Mouse (Mus musculus): ENCODE results near the gene Cenph. TPM values are rescaled to one million over a fixed set of nuclear protein-coding genes. Genes with fewer than 3 reads are reported as not detected.
"Not testable (repeated sequence)": the region's sequence is repeated elsewhere in the genome, so short reads cannot be mapped to it uniquely, and the experiment has no call there.

The Cenph gene
- total RNA-seq, 2 experiments from 2014 or later: 39.6 to 44.5 TPM

DNA sequence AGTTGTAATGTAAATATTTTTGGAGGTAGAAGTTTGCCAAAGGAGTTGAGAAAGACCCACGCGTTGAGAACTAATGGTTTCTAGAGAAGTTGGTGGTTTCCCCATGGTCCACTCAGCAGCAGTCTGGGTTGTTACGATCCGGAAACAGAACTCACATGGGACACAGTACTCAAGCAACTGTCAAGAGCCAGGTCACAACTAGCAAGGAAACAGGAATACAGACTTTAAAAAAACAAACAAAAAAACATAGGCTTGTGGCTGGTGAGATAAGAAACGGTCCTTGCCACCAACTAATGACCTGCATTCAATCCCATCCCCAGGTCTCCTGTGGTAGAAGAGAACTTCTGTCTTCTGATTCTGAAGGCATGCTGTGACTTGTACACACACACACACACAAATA is 24.9 kb downstream of the Cenph start:
- ATAC-seq (ENCODE audit: poor library complexity, severe bottlenecking): peak; percentile 81

DNA sequence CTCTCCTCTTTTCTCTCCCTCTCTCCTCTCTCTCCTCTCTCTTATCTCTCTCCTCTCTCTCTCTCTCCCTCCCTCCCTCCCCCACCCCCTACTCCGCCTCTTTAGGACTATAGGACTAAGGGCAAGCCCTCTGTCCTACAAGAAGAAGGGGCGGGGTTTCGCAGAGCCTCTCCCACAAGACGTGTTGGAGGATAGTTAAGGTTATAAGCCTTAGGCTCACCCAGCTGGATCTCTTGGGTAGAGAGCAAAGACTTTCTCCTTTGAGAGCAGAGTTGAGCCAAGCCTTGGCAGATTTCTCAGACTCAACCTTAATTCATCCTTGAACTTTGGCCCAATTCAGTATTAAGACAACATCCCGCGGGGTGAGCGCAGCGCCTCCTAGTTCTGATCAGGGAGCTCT is 27.1 kb downstream of the Cenph start:
- ATAC-seq (ENCODE audit: poor library complexity, severe bottlenecking): no peak

DNA sequence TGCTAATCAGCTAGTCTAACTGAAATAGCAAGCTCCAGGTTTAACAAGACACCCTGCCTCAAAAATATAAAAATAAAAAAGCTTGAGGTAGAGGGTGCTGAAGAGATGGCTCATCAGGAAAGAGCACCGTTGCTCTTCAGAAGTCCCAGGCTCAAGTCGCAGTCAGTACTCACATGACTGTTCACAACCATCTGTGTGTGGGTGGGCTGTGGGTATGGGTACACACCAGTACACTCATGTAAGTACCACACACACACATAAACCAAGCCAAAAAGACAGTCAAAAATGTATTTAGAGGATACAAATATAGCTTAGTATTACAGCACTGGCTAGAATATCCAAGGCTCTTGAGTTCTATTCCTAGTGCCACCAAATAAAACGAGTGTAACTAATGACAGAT is 29.6 kb downstream of the Cenph start:
- ATAC-seq (ENCODE audit: poor library complexity, severe bottlenecking): no peak

DNA sequence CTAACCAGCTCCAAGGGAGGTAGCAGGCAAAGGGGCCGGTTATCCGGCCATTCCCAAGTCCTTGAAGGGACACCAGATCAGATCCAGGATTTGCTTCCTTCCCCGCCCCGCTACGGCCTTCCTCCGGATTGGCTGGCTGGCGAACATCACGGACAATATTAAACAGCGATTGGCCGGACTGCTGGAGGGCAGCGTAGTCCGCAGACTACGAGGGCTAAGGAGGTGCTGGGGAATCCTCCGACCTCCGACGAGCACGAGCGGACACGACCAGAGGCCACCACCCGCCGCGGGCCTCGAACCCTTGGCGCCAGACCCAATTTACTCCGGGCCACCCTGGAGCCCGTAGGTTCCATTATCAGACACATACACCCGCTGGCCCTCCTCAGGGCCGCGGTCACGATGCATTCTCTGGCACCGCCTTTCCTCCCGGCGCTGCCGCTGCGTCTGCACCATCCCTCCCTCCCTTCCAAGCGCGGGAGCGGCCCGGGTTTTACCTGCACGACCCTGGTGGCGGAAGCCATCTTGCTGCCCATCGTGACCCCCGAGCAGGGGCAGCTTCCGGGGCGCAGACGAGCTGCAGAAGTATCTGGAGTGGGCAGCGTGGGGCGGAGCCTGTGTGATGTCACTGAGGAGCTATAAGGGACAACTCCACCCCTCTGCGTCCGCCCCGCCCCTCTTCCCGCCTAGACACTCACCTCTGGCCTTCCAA is 31.5 kb downstream of the Cenph start, which contains the start of gene Mrps36:
Mrps36 (minus strand) TSS at position 624 of the 709 bp plus-strand sequence.
- ATAC-seq (ENCODE audit: poor library complexity, severe bottlenecking): peak; percentile 93

DNA sequence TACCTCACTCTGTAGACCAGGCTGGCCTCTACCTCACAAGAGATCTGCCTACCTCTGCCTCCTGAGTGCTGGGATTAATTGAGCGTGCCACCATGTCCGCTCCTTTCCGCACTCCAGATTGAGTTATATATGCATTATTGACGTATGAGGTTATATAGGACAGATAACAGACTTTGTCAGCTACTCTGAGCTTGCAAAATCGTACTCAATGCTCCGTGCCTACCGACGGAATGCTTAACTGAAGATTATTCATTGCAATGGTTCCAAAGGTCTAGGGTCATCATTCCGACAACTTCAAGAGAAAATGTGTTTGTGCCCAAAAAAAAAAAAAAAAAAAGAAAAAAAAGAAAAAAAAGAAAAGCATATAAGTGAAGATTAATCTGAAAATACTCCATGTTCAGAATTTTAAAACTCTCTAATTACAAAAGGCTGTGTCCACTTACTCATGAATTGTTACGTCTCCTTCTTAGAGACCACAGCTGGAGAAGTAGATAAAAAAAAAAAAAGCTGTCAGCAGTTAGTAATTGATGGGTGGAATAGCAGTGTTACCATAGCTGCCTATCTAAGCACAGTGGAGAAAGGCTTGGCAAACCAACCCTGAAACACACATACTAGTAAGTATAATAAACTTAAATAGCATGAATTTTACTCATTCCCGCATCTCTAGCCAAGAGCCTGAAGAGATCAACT is 32.2 kb downstream of the Cenph start:
- ATAC-seq (ENCODE audit: poor library complexity, severe bottlenecking): no peak; the same call in 1 of the 2 replicates

DNA sequence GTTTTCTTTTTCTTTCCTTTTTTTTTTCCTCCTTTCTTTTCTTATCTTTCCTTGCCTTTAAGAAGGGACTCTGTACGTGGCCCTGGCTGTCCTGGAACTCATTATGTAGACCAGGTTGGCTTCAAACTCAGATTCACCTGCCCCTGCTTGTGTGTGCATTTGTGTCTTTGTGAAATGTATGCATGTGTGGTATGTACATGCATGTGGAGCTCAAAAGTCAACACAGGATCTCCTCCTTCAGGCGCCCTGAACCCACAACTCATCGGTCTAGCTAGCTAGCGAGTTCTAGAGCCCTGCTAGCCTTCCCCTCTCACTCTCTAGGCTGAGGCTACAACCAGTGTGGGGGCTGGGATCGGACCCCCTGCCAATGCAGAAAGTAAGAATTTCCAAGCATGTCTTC is 32.9 kb downstream of the Cenph start:
- ATAC-seq (ENCODE audit: poor library complexity, severe bottlenecking): no peak

DNA sequence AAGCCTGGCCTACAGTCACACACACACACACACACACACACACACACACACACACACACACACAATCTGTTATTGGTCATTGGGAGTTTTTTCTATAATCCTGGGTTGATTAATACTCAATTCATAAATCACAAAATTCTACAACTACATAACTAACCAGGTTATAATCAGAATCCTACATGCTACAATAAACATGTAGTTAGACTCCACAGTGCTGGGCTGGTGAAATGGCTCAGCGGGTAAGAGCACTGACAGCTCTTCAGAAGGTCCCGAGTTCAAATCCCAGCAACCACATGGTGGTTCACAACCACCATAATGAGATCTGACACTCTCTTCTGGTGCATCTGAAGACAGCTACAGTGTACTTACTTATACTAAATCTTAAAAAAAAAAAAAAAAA is 42.9 kb downstream of the Cenph start:
- ATAC-seq (ENCODE audit: poor library complexity, severe bottlenecking): no peak

DNA sequence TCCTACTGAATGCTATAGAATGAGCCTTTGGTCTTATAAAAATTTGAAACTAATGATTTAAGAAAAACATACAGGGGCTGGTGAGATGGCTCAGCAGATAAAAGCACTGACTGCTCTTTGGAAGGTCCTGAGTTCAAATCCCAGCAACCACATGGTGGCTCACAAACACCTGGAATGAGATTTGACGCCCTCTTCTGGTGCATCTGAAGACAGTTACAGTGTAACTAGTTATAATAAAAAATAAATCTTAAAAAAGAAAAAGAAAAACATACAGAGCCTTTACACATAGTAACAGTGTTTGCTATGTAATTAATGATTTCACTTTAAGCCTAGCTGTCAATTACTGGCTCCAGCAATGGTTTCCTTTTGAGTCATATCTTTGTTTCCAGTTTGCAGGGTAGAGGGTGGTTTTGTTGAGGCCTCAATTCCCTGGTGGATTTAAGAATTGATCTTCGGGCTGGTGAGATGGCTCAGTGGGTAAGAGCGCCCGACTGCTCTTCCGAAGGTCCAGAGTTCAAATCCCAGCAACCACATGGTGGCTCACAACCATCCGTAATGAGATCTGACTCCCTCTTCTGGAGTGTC is 44.1 kb downstream of the Cenph start:
- not testable (repeated sequence) for ATAC-seq (ENCODE audit: poor library complexity, severe bottlenecking)

DNA sequence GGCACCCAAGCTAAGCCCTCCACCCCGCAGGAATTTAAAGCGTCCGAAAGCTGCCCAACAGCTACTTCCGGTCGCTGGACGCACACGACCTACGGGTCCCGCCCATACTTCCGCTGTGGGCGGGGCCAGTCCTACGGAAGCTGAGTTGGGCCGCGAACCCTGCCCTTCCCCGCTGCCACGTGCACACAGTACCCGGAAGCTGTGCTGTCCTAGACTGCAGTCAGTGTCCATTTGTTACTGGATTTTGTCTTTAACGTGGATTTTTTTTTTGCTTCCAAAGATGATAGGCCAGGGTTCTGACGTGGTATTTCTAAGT is 44.9 kb downstream of the Cenph start, which contains the start of gene Cdk7:
Cdk7 (minus strand) TSS at position 79 of the 316 bp plus-strand sequence.
- ATAC-seq (ENCODE audit: poor library complexity, severe bottlenecking): peak; percentile 100

DNA sequence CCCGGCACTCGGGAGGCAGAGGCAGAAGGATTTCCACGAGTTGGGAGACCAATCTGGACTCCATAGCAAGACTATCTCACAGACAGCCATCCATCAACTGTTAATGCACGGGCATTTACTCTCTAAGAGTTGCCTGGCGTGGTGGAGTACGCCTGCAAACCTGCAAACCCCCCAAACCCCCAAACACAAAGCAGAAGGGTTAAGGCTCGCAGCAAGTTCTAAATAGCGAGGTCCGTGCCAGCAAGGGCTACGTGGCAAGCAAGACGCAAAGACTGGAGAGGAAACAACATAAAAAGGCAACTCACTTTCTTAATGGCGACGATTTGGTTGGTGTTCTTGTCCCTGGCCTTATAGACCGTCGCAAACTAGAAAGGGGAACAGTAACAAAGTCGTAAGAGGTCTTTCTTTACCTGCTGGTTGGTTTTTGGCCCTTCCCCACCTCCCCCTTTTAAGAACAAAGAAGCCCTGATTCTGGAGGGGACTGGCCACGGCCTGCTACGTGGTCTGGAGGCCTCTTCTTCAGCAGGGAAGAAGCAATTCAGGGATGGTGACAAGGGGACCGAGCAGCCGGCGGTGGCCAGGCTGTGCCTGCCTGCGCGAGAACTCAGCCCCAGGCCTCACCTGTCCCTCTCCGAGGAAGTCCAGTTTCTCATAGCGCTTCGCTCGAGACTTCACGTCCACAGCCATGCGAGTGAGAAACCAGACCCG is 45.4 kb downstream of the Cenph start:
- ATAC-seq (ENCODE audit: poor library complexity, severe bottlenecking): peak; percentile 67

DNA sequence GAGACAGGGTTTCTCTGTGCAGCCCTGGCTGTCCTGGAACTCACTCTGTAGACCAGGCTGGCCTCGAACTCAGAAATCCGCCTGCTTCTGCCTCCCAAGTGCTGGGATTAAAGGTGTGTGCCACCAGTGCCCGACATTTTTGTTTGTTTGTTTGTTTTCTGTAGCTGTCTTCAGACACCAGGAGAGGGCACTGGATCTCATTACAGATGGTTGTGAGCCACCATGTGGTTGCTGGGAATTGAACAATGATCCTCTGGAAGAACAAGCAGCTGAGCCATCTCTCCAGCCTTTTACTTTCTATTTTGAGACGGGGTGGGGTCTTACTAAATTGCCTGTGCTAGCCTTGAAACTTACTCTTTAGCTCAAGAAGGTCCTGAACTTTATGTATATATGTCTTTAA is 47.2 kb downstream of the Cenph start:
- not testable (repeated sequence) for ATAC-seq (ENCODE audit: poor library complexity, severe bottlenecking)

DNA sequence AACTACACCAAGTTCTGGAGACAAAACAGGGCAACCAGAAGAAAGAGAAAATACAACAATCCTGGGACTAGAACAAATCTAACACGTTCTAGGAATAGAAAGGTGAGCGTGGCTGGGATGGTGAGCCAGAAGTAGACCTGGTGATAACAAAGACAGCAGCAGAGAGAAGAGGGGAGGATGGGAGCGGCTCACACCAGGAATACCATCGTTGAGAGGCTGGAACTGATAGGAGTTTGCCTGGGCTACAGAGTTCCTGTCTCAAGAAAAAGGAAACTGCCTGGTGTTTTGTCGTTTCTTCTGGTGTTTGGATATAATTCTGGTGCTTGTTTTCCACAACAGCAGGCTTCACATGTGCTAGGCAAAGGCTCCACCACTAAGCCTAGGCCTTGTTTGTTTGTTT is 47.6 kb downstream of the Cenph start:
- no peak for ATAC-seq (ENCODE audit: poor library complexity, severe bottlenecking)

DNA sequence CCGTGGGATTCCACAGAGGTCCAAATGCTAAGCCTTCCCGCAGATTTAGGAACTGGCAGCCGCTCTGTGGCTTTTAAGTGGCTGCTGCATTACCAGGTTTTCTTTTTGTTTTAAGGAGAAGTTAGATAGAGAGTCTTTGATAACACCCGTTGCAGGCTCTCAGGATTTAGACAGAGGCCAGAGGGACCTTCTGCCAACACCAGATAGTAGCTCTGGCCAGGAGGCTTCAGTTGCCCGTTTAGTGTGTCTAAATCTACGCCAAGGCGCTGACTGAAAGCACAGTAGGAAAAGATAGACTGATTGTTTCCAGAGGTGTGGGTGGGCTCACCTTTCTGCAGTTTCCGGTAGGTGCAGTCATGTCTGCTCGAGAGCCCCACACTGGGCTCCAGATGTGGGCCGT is 50.5 kb downstream of the Cenph start:
- no peak for ATAC-seq (ENCODE audit: poor library complexity, severe bottlenecking)

DNA sequence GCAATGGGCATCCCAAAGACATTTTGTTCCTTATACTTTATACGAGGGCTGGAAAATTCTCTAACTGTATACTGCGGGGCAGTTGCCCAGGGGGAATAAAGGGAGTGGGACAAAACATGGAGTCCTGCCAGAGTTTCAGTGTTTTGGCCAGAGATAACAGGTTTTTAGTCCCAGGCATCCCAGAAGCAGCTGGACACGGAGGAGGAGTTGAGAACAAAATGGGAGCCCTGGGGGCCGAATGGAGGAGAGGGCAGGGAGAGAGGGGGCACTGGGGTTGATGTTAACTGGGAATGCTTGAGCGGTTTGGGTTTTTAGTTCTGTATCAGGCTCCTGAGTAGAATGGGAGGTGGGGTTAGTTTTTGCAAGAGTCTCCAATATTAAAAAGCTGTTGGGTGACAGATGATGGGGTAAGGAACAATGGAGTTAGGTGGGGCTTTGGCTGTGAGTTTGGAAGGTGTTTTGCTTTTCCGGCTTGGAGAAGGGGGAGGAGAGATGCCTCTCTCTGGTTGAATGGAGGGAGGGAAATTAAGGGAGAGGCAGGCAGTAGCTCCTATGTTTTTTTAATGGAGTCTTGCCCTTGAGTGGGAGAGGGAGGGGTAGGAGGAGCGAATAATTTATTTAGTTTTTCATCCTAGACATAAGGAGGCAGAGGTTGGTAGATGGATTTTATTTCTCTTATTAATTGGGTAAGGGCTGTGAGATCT is 51.5 kb downstream of the Cenph start:
- ATAC-seq (ENCODE audit: poor library complexity, severe bottlenecking): no peak

DNA sequence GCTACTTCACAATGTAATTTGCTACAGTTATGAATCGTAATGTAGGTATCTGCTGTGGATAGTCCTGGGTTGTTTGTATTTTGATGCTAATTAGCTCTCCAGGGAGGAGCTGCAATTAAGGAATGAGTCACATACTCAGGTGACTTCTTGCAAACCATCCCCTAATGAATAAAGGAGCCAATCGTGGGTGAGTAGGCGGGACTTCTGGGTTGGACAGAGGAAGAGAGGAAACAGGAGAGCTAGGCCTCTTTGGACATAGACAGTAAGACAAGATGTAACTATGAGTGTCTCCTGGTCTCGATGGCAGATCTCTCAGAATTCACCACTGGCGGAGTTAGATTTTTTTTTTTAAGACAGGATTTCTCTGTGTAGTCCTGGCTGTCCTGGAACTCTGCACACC is 54.0 kb downstream of the Cenph start:
- ATAC-seq (ENCODE audit: poor library complexity, severe bottlenecking): no peak

DNA sequence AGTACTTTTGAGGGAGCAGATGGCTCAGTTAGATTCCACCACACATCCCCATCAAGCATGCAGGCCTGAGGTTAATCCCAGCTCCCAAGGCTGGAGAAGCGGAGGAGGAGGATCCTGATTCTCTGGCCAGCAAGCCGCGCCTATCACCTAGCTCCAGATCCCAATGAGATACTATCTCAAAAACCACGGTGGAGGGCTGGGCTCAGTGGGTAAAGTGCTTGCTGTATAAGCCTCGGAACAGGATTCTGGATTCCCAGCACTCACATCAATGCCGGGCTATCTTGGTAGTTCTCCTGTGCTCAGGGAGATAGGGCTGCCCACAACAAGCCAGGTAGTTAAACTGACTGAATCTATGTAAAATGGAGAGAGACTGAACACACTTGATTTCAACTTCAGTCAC is 60.2 kb downstream of the Cenph start:
- ATAC-seq (ENCODE audit: poor library complexity, severe bottlenecking): no peak

Other genes with a start within 250 kb of the Cenph start
- not detected in 2 replicates for gene Ocln, start 223.2 kb downstream of the Cenph start, total RNA-seq (2015)
- gene Ocln, start 223.2 kb downstream of the Cenph start, total RNA-seq (2017): not detected in 2 replicates
- gene Marveld2, start 158.9 kb downstream of the Cenph start, total RNA-seq (2015): 0.07 and 0.16 TPM in 2 replicates
- 0.40 and 0.53 TPM in 2 replicates for gene Marveld2, start 158.9 kb downstream of the Cenph start, total RNA-seq (2017)
- 189 and 230 TPM in 2 replicates for gene Ak6, start 124.9 kb downstream of the Cenph start, total RNA-seq (2015)
- gene Ak6, start 124.9 kb downstream of the Cenph start, total RNA-seq (2017): 153 and 173 TPM in 2 replicates
- gene Rad17, start 124.8 kb downstream of the Cenph start, total RNA-seq (2015): 25.6 and 28.7 TPM in 2 replicates
- 29.7 and 35.3 TPM in 2 replicates for gene Rad17, start 124.8 kb downstream of the Cenph start, total RNA-seq (2017)
- gene Taf9, start 124.3 kb downstream of the Cenph start, total RNA-seq (2015): 21.9 and 28.0 TPM in 2 replicates
- 14.4 and 26.5 TPM in 2 replicates for gene Taf9, start 124.3 kb downstream of the Cenph start, total RNA-seq (2017)
- gene Ccdc125, start 106.2 kb downstream of the Cenph start, total RNA-seq (2015): 36.8 and 39.3 TPM in 2 replicates
- 65.1 and 70.7 TPM in 2 replicates for gene Ccdc125, start 106.2 kb downstream of the Cenph start, total RNA-seq (2017)
- 26.1 and 27.2 TPM in 2 replicates for gene Cdk7, start 45.0 kb downstream of the Cenph start, total RNA-seq (2015)
- gene Cdk7, start 45.0 kb downstream of the Cenph start, total RNA-seq (2017): 22.2 and 22.6 TPM in 2 replicates
- 53.2 and 56.6 TPM in 2 replicates for gene Mrps36, start 31.2 kb downstream of the Cenph start, total RNA-seq (2015)
- gene Mrps36, start 31.2 kb downstream of the Cenph start, total RNA-seq (2017): 47.2 and 52.2 TPM in 2 replicates
- 133 and 142 TPM in 2 replicates for gene Ccnb1, start 10.7 kb upstream of the Cenph start, total RNA-seq (2015)
- 188 and 197 TPM in 2 replicates for gene Ccnb1, start 10.7 kb upstream of the Cenph start, total RNA-seq (2017)
- gene Slc30a5, start 57.5 kb upstream of the Cenph start, total RNA-seq (2015): 73.0 and 85.6 TPM in 2 replicates
- gene Slc30a5, start 57.5 kb upstream of the Cenph start, total RNA-seq (2017): 75.7 and 78.5 TPM in 2 replicates